ENCODE assay signal across 23 mouse cellular contexts in the genomic region with DNA sequence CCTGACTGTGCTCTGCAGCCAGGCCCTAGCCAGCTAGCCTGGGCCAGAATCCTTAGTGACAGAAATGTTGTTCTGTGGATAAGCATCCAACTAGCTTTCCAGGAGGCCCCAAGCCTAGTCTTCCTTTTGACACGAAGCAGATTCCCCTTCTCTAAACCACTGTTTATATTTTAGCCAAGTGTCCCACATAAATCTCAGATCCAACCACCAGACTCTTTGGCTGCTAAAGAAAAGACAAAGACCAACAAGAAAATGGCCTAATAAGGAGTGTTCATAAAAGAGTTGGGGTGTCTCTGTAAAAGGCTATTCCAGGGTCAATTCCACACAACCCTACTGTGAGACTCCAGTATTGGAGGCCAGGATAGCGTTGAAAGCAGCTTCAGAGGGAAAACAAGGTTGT.
DNase-seq lines count a peak whose midpoint lies in the region; ATAC-seq lines count a peak whose summit lies in the region.
"Had no signal": no experiment of that assay in that cellular context is flagged by ENCODE, and none has a peak within 500 bp of the region (broad histone marks: within the 10 kb centered on the region; RNA-seq: fewer than 3 reads in every experiment).

No protein-coding gene starts in this region.

- WGBS in kidney, embryonic 15.5 days = 49% methylated on average over 2 of the region's 2 CpGs
- WGBS in intestine, embryonic 16.5 days = 41% methylated on average over 2 of the region's 2 CpGs
- 41% methylated on average over 2 of the region's 2 CpGs for WGBS in stomach, embryonic 14.5 days

- H3K36me3 ChIP-seq in kidney, embryonic 15.5 days = no peaks in the 10 kb centered on the region
- no peaks in the 10 kb centered on the region for H3K36me3 ChIP-seq in intestine, embryonic 16.5 days (ENCODE audit: control insufficient read depth, insufficient read depth, low read length)
- no peaks in the 10 kb centered on the region for H3K36me3 ChIP-seq in stomach, embryonic 14.5 days (ENCODE audit: control insufficient read depth, insufficient read depth, low read length)
- H3K36me3 ChIP-seq: embryonic facial prominence, embryonic 12.5 days; hindbrain, embryonic 15.5 days; limb, embryonic 12.5 days; liver, embryonic 12.5 days; midbrain, embryonic 12.5 days had no signal

- H3K4me2 ChIP-seq in kidney, embryonic 15.5 days = no peak overlapping the region
- no peak overlapping the region for H3K4me2 ChIP-seq in intestine, embryonic 16.5 days (ENCODE audit: low read depth, low read length)
- H3K4me2 ChIP-seq in stomach, embryonic 14.5 days (replicated peaks; ENCODE audit: low read depth, low read length) = no peak overlapping the region
- H3K4me2 ChIP-seq: liver, embryonic 12.5 days had no signal

- no peak overlapping the region for H3K4me3 ChIP-seq in kidney, embryonic 15.5 days (replicated peaks)
- H3K4me3 ChIP-seq in intestine, embryonic 16.5 days (ENCODE audit: low read length) = no peak overlapping the region
- no peak overlapping the region for H3K4me3 ChIP-seq in stomach, embryonic 14.5 days (ENCODE audit: low read depth, low read length)
- H3K4me3 ChIP-seq: embryonic facial prominence, embryonic 12.5 days; limb, embryonic 12.5 days; liver, embryonic 12.5 days; midbrain, embryonic 12.5 days had no signal

- H3K27me3 ChIP-seq in kidney, embryonic 15.5 days = no peaks in the 10 kb centered on the region
- no peaks in the 10 kb centered on the region for H3K27me3 ChIP-seq in intestine, embryonic 16.5 days (replicated peaks; ENCODE audit: control insufficient read depth, insufficient read depth, low read length)
- no peaks in the 10 kb centered on the region for H3K27me3 ChIP-seq in stomach, embryonic 14.5 days (ENCODE audit: control insufficient read depth, insufficient read depth, low read length)
- H3K27me3 ChIP-seq: embryonic facial prominence, embryonic 12.5 days; hindbrain, embryonic 15.5 days; limb, embryonic 12.5 days; liver, embryonic 12.5 days; midbrain, embryonic 12.5 days; Patski had no signal

- peaks cover 12% of the 10 kb centered on the region for H3K4me1 ChIP-seq in kidney, embryonic 15.5 days
- no peaks in the 10 kb centered on the region for H3K4me1 ChIP-seq in intestine, embryonic 16.5 days (ENCODE audit: control insufficient read depth, insufficient read depth, low read length)
- H3K4me1 ChIP-seq in stomach, embryonic 14.5 days (ENCODE audit: control insufficient read depth, insufficient read depth, low read length) = peaks cover 3% of the 10 kb centered on the region; the same call in 1 of the 2 replicates
- H3K4me1 ChIP-seq: liver, embryonic 12.5 days; midbrain, embryonic 12.5 days had no signal

- H3K27ac ChIP-seq in kidney, embryonic 15.5 days = peak overlapping the region; percentile 41
- peak overlapping the region; percentile 86 for H3K27ac ChIP-seq in intestine, embryonic 16.5 days (ENCODE audit: low read length)
- peak overlapping the region; percentile 81 for H3K27ac ChIP-seq in stomach, embryonic 14.5 days (ENCODE audit: low read length)
- H3K27ac ChIP-seq: embryonic facial prominence, embryonic 12.5 days; hindbrain, embryonic 15.5 days; liver, embryonic 12.5 days; midbrain, embryonic 12.5 days had no signal

- no peaks in the 10 kb centered on the region for H3K9me3 ChIP-seq in kidney, embryonic 15.5 days (replicated peaks)
- no peaks in the 10 kb centered on the region for H3K9me3 ChIP-seq in intestine, embryonic 16.5 days (ENCODE audit: control insufficient read depth, low read length)
- no peaks in the 10 kb centered on the region for H3K9me3 ChIP-seq in stomach, embryonic 14.5 days (ENCODE audit: control insufficient read depth, low read depth, low read length)
- H3K9me3 ChIP-seq: embryonic facial prominence, embryonic 12.5 days; hindbrain, embryonic 15.5 days; limb, embryonic 12.5 days; liver, embryonic 12.5 days; midbrain, embryonic 12.5 days had no signal

- ATAC-seq in kidney, embryonic 15.5 days (replicated peaks; ENCODE audit: low FRiP score) = no peak
- ATAC-seq in intestine, embryonic 16.5 days = peak; percentile 73
- ATAC-seq in stomach, embryonic 14.5 days (ENCODE audit: insufficient number of reproducible peaks, insufficient read depth, low FRiP score, low read depth) = peak; percentile 68; the same call in 1 of the 2 replicates
- ATAC-seq: CD4-positive, CD25-positive, alpha-beta regulatory T cell, adult 4 months; liver, embryonic 12.5 days had no signal

- no peak overlapping the region for H3K9ac ChIP-seq in kidney, embryonic 15.5 days
- H3K9ac ChIP-seq in intestine, embryonic 16.5 days (ENCODE audit: low read depth, low read length) = no peak overlapping the region
- H3K9ac ChIP-seq in stomach, embryonic 14.5 days (replicated peaks; ENCODE audit: low read depth, low read length) = no peak overlapping the region
- H3K9ac ChIP-seq: embryonic facial prominence, embryonic 12.5 days; hindbrain, embryonic 15.5 days; limb, embryonic 12.5 days; liver, embryonic 12.5 days; midbrain, embryonic 12.5 days had no signal

- no peak for DNase-seq in kidney, postnatal 10 days
- DNase-seq in NIH3T3 (ENCODE audit: low read depth) = peak; percentile 17
- no peak for DNase-seq in adrenal gland, adult 2 months
- no peak for DNase-seq in adrenal gland, adult 8-10 months
- DNase-seq in layer of hippocampus, adult 8-10 months (ENCODE audit: low spot score in 2 of 2) = no peak
- DNase-seq: cerebellum, adult 11-12 months; cerebellum, postnatal 10 days; gastrocnemius, postnatal 10 days; heart, adult 11 months; lung, adult 18-20 months; lung, postnatal 14 days; retina, postnatal 1 day; thymus, postnatal 36 days had no signal
